Mouse (Mus musculus) brown adipose tissue, adult 24 weeks (tissue): ENCODE data around the gene Mief1. TPM values are rescaled to one million over a fixed set of nuclear protein-coding genes. Genes with fewer than 3 reads are reported as not detected.

Experiments used
- H3K27ac ChIP-seq: fragments of 200-500 bp; replicated peaks from 2 replicates; pipeline ENCODE4 v1.5.1; 2012; ENCODE audit warnings: low read depth, mild to moderate bottlenecking, low read length
- H3K4me1 ChIP-seq: fragments of 200-500 bp; 2 replicates; pipeline ENCODE4 v1.6.1; 2012; ENCODE audit warnings: low read length, mixed read lengths; ENCODE audit not compliant: control insufficient read depth, insufficient read depth, insufficient read length
- H3K4me3 ChIP-seq: fragments of 200-500 bp; 2 replicates; pipeline ENCODE4 v1.5.1; 2012; ENCODE audit warnings: low read depth, mild to moderate bottlenecking, low read length, moderate library complexity; ENCODE audit not compliant: insufficient read depth
- polyA plus RNA-seq: library from polyadenylated mRNA; stranded (reverse); fragments of >200 nt; gene quantifications from 2 replicates; pipeline ENCODE4 v1.2.4, GENCODE M21; 2012; ENCODE audit not compliant: missing spikeins, insufficient read depth, insufficient read length

Gene Mief1
- polyA plus RNA-seq, 1 experiment: 16.0 TPM

- Histone ChIP-seq H3K4me3 (0 out of 2 replicates have a peak overlapping the region, but pooled peaks have one; percentile 17), H3K4me1 (no peaks in the 10 kb centered on the region), H3K27ac (peak overlapping the region; percentile 61)
These were observed 14.6 kb upstream of the Mief1 start for GRCm38 (mm10) chr15:80219211-80219610.

GRCm38 (mm10) chr15:80219705-80220657, 13.8 kb upstream of the Mief1 start:
- H3K4me1 ChIP-seq: no peaks in the 10 kb centered on the region
- H3K27ac ChIP-seq: peak overlapping the region; percentile 34
- H3K4me3 ChIP-seq: no peak overlapping the region

DNA sequence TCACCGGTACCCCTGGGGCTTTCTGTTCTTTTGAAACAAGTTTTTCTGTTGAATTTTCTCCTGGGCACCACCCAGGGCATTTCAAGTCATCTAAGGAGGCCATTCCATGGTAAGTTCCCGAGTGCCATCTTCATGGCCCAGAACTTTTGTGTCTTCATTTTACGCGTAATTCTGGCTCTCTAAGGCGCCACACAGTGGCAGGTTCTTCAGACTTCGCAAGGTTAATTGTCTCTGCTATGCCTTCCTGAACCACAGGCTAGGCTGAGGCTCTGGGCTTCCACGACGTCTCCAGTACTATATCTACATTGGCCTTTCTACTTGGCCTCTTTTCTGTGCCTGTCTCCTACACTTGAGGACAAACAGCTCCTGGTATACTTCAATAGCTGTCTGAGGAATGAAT, 12.8 kb upstream of the Mief1 start:
- H3K4me3 ChIP-seq: no peak overlapping the region
- H3K27ac ChIP-seq: no peak overlapping the region
- H3K4me1 ChIP-seq: no peaks in the 10 kb centered on the region

DNA sequence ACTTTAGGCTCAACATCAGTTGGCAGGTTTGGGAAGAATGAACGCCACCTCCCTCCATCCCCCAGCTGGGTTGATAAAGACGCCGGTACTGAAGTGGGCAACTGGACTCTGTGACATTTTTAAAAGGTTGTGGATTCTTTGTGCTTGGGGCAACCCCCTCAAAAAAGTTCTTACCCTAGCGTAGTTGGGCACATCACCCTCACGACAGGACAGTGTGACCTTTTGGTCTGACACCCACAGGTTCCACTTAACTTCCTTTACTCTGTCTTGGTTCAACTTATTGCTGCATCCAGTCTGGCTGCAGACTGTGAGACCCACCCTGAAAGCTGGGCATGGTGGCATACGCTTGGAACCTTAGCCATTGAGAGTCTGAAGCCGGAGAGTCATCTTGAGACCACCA, 10.1 kb upstream of the Mief1 start:
- Histone ChIP-seq H3K4me1 (no peaks in the 10 kb centered on the region), H3K4me3 (no peak overlapping the region), H3K27ac (no peak overlapping the region)

DNA sequence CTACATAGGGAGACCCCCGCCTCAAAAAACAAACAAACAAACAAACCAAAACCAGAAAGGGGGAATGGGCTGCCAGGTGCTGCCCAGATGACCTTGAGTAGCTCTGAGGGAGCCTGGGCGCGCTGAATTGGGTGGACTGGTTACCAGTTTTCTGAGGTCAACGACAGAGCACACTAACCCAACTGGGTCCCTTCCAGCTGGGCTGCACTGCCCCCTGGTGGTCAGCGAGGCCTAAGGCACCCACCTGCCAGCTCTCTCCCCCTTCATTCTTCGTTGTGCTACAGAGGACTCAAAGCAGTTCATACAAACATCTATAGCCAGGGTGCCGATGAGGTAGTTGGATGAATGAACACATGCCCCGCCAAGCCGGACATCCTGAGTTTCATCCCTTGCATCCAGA, 8.6 kb upstream of the Mief1 start:
- Histone ChIP-seq H3K27ac (no peak overlapping the region), H3K4me3 (no peak overlapping the region), H3K4me1 (no peaks in the 10 kb centered on the region)

- Histone ChIP-seq H3K4me3 (no peak overlapping the region), H3K4me1 (no peaks in the 10 kb centered on the region), H3K27ac (no peak overlapping the region)
These were observed 8.0 kb upstream of the Mief1 start for GRCm38 (mm10) chr15:80225796-80226195.

- Histone ChIP-seq H3K4me1 (no peaks in the 10 kb centered on the region), H3K27ac (no peak overlapping the region), H3K4me3 (no peak overlapping the region)
These were observed 5.6 kb upstream of the Mief1 start for GRCm38 (mm10) chr15:80228071-80228800.

GRCm38 (mm10) chr15:80232331-80232730, 1.5 kb upstream of the Mief1 start:
- H3K4me1 ChIP-seq: no peaks in the 10 kb centered on the region
- H3K4me3 ChIP-seq: no peak overlapping the region
- no peak overlapping the region for H3K27ac ChIP-seq

- Histone ChIP-seq H3K4me3 (no peak overlapping the region), H3K27ac (peak overlapping the region; percentile 48; the same call in 1 of the 2 replicates), H3K4me1 (no peaks in the 10 kb centered on the region)
These were observed 765 bp upstream of the Mief1 start for GRCm38 (mm10) chr15:80233053-80233452.

GRCm38 (mm10) chr15:80235535-80235934, 1.7 kb downstream of the Mief1 start, which contains the start of gene AC140267.1:
Gene AC140267.1, plus strand, starts transcription at chr15:80235835.
- peak within 1 kb of the TSS; percentile 82 for H3K4me3 ChIP-seq
- H3K4me1 ChIP-seq: no peaks in the 10 kb centered on the region
- H3K27ac ChIP-seq: no peak within 1 kb of the TSS

DNA sequence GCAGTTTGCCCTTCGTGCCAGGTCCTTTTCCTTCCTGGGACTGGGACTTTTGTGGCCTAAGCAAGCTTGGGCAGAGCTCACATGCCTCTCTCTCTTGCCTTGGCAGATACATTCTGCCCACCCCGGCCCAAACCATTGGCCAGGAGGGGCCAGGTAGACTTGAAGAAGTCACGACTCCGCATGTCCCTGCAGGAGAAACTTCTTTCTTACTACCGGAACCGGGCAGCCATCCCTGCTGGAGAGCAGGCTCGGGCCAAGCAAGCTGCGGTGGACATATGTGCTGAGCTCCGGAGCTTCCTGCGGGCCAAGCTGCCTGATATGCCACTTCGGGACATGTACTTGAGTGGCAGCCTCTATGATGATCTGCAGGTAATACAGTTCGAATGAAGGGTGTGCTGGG, 14.3 kb downstream of the Mief1 start:
- no peak overlapping the region for H3K27ac ChIP-seq
- H3K4me3 ChIP-seq: no peak overlapping the region
- no peaks in the 10 kb centered on the region for H3K4me1 ChIP-seq

- no peaks in the 10 kb centered on the region for H3K4me1 ChIP-seq
- no peak overlapping the region for H3K4me3 ChIP-seq
- H3K27ac ChIP-seq: no peak overlapping the region
These were observed 14.8 kb downstream of the Mief1 start for GRCm38 (mm10) chr15:80248596-80248995.

DNA sequence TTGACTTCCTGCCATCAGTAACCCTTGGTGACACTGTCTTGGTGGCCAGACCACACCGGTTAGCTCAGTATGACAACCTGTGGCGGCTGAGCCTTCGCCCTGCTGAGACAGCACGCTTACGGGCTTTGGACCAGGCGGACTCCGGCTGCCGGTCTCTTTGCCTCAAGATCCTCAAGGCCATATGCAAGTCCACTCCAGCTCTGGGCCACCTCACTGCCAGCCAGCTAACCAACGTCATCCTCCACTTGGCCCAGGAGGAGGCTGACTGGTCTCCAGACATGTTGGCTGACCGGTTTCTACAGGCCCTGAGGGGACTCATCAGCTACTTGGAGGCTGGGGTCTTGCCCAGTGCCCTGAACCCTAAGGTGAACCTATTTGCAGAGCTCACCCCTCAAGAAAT, 15.9 kb downstream of the Mief1 start:
- no peaks in the 10 kb centered on the region; the same call in 1 of the 2 replicates for H3K4me1 ChIP-seq
- no peak overlapping the region for H3K27ac ChIP-seq
- H3K4me3 ChIP-seq: no peak overlapping the region

GRCm38 (mm10) chr15:80250586-80250985, 16.8 kb downstream of the Mief1 start:
- Histone ChIP-seq H3K27ac (no peak overlapping the region), H3K4me3 (no peak overlapping the region), H3K4me1 (no peaks in the 10 kb centered on the region; the same call in 1 of the 2 replicates)

- no peaks in the 10 kb centered on the region; the same call in 1 of the 2 replicates for H3K4me1 ChIP-seq
These were observed 19.7 kb downstream of the Mief1 start for GRCm38 (mm10) chr15:80253530-80253929.

More at GRCm38 (mm10) chr15:80253530-80253929, 19.7 kb downstream of the Mief1 start:
- Histone ChIP-seq H3K27ac (no peak overlapping the region), H3K4me3 (no peak overlapping the region)
